Mouse (Mus musculus): ENCODE results near the gene Olfr800. TPM values are rescaled to one million over a fixed set of nuclear protein-coding genes. Genes with fewer than 3 reads are reported as not detected.

Olfr800 gene
- polyA plus RNA-seq, 1 experiment, result not detected

- TF ChIP-seq CTCF (IDR thresholded peaks at IDR 0.05; ENCODE audit: borderline replicate concordance, control insufficient read depth, extremely low read depth, insufficient read depth, low read length, poor library complexity), result no peak
- no peak for TF ChIP-seq POLR2A (IDR thresholded peaks at IDR 0.05; ENCODE audit: control insufficient read depth, extremely low read depth, insufficient read depth, low read length, poor library complexity)
- Histone ChIP-seq H3K4me3 (ENCODE audit: control insufficient read depth, insufficient read depth, low read length) (no peak within 1 kb of the TSS), H3K27me3 (ENCODE audit: control insufficient read depth, insufficient read depth, low read length) (no peaks in the 10 kb centered on the region), H3K4me1 (replicated peaks; ENCODE audit: control insufficient read depth, insufficient read depth, low read length) (no peaks in the 10 kb centered on the region), H3K36me3 (ENCODE audit: control insufficient read depth, insufficient read depth, low read length) (no peaks in the 10 kb centered on the region), H3K27ac (ENCODE audit: control insufficient read depth, insufficient read depth, low read length) (no peak within 1 kb of the TSS)
- 93% methylated on average over 1 of the region's 1 CpGs for WGBS
- DNase-seq, result no peak
These were observed 16.3 kb downstream of the Olfr800 start, which contains the start of gene Olfr801 for GRCm38 (mm10) chr10:129673765-129674164. TSS of gene Olfr801 (minus strand) at chr10:129673865.

GRCm38 (mm10) chr10:129688069-129688468 is 30.6 kb downstream of the Olfr800 start, which contains the start of gene Olfr802:
TSS of gene Olfr802 (minus strand) at chr10:129688169.
- no peak for DNase-seq
- no peaks in the 10 kb centered on the region for H3K4me1 ChIP-seq (replicated peaks; ENCODE audit: control insufficient read depth, insufficient read depth, low read length)
- TF ChIP-seq POLR2A (IDR thresholded peaks at IDR 0.05; ENCODE audit: control insufficient read depth, extremely low read depth, insufficient read depth, low read length, poor library complexity) (no peak), CTCF (IDR thresholded peaks at IDR 0.05; ENCODE audit: borderline replicate concordance, control insufficient read depth, extremely low read depth, insufficient read depth, low read length, poor library complexity) (no peak)
- H3K27ac ChIP-seq (ENCODE audit: control insufficient read depth, insufficient read depth, low read length), result no peak within 1 kb of the TSS
- WGBS, result 65% methylated on average over 1 of the region's 1 CpGs
- H3K36me3 ChIP-seq (ENCODE audit: control insufficient read depth, insufficient read depth, low read length), result no peaks in the 10 kb centered on the region
- H3K4me3 ChIP-seq (ENCODE audit: control insufficient read depth, insufficient read depth, low read length), result no peak within 1 kb of the TSS
- no peaks in the 10 kb centered on the region for H3K27me3 ChIP-seq (ENCODE audit: control insufficient read depth, insufficient read depth, low read length)

- no peak for TF ChIP-seq CTCF (IDR thresholded peaks at IDR 0.05; ENCODE audit: borderline replicate concordance, control insufficient read depth, extremely low read depth, insufficient read depth, low read length, poor library complexity)
- no peak for TF ChIP-seq POLR2A (IDR thresholded peaks at IDR 0.05; ENCODE audit: control insufficient read depth, extremely low read depth, insufficient read depth, low read length, poor library complexity)
- 87% methylated on average over 2 of the region's 2 CpGs for WGBS
- DNase-seq, result no peak
- Histone ChIP-seq H3K27ac (ENCODE audit: control insufficient read depth, insufficient read depth, low read length) (no peak within 1 kb of the TSS), H3K4me3 (ENCODE audit: control insufficient read depth, insufficient read depth, low read length) (no peak within 1 kb of the TSS), H3K36me3 (ENCODE audit: control insufficient read depth, insufficient read depth, low read length) (no peaks in the 10 kb centered on the region), H3K4me1 (replicated peaks; ENCODE audit: control insufficient read depth, insufficient read depth, low read length) (no peaks in the 10 kb centered on the region), H3K27me3 (ENCODE audit: control insufficient read depth, insufficient read depth, low read length) (no peaks in the 10 kb centered on the region)
These were observed 36.7 kb downstream of the Olfr800 start, which contains the start of gene Olfr803 for GRCm38 (mm10) chr10:129694186-129694585. TSS of gene Olfr803 (minus strand) at chr10:129694286.

- no peak for DNase-seq
- Histone ChIP-seq H3K27ac (ENCODE audit: control insufficient read depth, insufficient read depth, low read length) (no peak within 1 kb of the TSS), H3K36me3 (ENCODE audit: control insufficient read depth, insufficient read depth, low read length) (no peaks in the 10 kb centered on the region), H3K4me3 (ENCODE audit: control insufficient read depth, insufficient read depth, low read length) (no peak within 1 kb of the TSS), H3K27me3 (ENCODE audit: control insufficient read depth, insufficient read depth, low read length) (no peaks in the 10 kb centered on the region), H3K4me1 (replicated peaks; ENCODE audit: control insufficient read depth, insufficient read depth, low read length) (no peaks in the 10 kb centered on the region)
- TF ChIP-seq CTCF (IDR thresholded peaks at IDR 0.05; ENCODE audit: borderline replicate concordance, control insufficient read depth, extremely low read depth, insufficient read depth, low read length, poor library complexity) (no peak), POLR2A (IDR thresholded peaks at IDR 0.05; ENCODE audit: control insufficient read depth, extremely low read depth, insufficient read depth, low read length, poor library complexity) (no peak)
These were observed 45.4 kb downstream of the Olfr800 start, which contains the start of gene Olfr804 for GRCm38 (mm10) chr10:129702910-129703309. TSS of gene Olfr804 (plus strand) at chr10:129703210.

Other genes starting within 250 kb of the Olfr800 start
- not detected in 2 replicates for gene Olfr786, start 230.4 kb upstream of the Olfr800 start, polyA plus RNA-seq (2012; rRNA removed)
- gene Olfr787, start 195.8 kb upstream of the Olfr800 start, polyA plus RNA-seq (2012; rRNA removed), result not detected in 2 replicates
- gene Olfr788, start 186.7 kb upstream of the Olfr800 start, polyA plus RNA-seq (2012; rRNA removed), result not detected in 2 replicates
- gene Olfr789, start 172.9 kb upstream of the Olfr800 start, polyA plus RNA-seq (2012; rRNA removed), result not detected in 2 replicates
- not detected in 2 replicates for gene Olfr790, start 159.2 kb upstream of the Olfr800 start, polyA plus RNA-seq (2012; rRNA removed)
- not detected in 2 replicates for gene Olfr791, start 135.9 kb upstream of the Olfr800 start, polyA plus RNA-seq (2012; rRNA removed)
- not detected in 2 replicates for gene Olfr792, start 118.5 kb upstream of the Olfr800 start, polyA plus RNA-seq (2012; rRNA removed)
- gene Olfr794, start 90.0 kb upstream of the Olfr800 start, polyA plus RNA-seq (2012; rRNA removed), result not detected in 2 replicates
- gene Olfr796, start 45.1 kb upstream of the Olfr800 start, polyA plus RNA-seq (2012; rRNA removed), result not detected in 2 replicates
- not detected in 2 replicates for gene Olfr798, start 29.8 kb upstream of the Olfr800 start, polyA plus RNA-seq (2012; rRNA removed)
- gene Olfr799, start 20.2 kb upstream of the Olfr800 start, polyA plus RNA-seq (2012; rRNA removed), result not detected in 2 replicates
- not detected in 2 replicates for gene Olfr801, start 16.2 kb downstream of the Olfr800 start, polyA plus RNA-seq (2012; rRNA removed)
- gene Olfr802, start 30.5 kb downstream of the Olfr800 start, polyA plus RNA-seq (2012; rRNA removed), result not detected in 2 replicates
- not detected in 2 replicates for gene Olfr803, start 36.6 kb downstream of the Olfr800 start, polyA plus RNA-seq (2012; rRNA removed)
- not detected in 2 replicates for gene Olfr804, start 45.5 kb downstream of the Olfr800 start, polyA plus RNA-seq (2012; rRNA removed)
- gene Olfr805, start 71.7 kb downstream of the Olfr800 start, polyA plus RNA-seq (2012; rRNA removed), result not detected in 2 replicates
- not detected in 2 replicates for gene Olfr806, start 84.2 kb downstream of the Olfr800 start, polyA plus RNA-seq (2012; rRNA removed)
- not detected in 2 replicates for gene Olfr807, start 100.1 kb downstream of the Olfr800 start, polyA plus RNA-seq (2012; rRNA removed)
- not detected in 2 replicates for gene Olfr808, start 107.8 kb downstream of the Olfr800 start, polyA plus RNA-seq (2012; rRNA removed)
- not detected in 2 replicates for gene Olfr809, start 116.9 kb downstream of the Olfr800 start, polyA plus RNA-seq (2012; rRNA removed)
- gene Olfr810, start 137.2 kb downstream of the Olfr800 start, polyA plus RNA-seq (2012; rRNA removed), result not detected in 2 replicates
- not detected in 2 replicates for gene Olfr811, start 146.7 kb downstream of the Olfr800 start, polyA plus RNA-seq (2012; rRNA removed)
- not detected in 2 replicates for gene Olfr812, start 188.4 kb downstream of the Olfr800 start, polyA plus RNA-seq (2012; rRNA removed)
- not detected in 2 replicates for gene Olfr813, start 197.7 kb downstream of the Olfr800 start, polyA plus RNA-seq (2012; rRNA removed)
- not detected in 2 replicates for gene Olfr814, start 222.2 kb downstream of the Olfr800 start, polyA plus RNA-seq (2012; rRNA removed)
- not detected in 2 replicates for gene Olfr815, start 248.2 kb downstream of the Olfr800 start, polyA plus RNA-seq (2012; rRNA removed)

Data from thymus, adult 2 months (tissue).